ENCODE assay signal across 8 mouse cellular contexts in the genomic region with DNA sequence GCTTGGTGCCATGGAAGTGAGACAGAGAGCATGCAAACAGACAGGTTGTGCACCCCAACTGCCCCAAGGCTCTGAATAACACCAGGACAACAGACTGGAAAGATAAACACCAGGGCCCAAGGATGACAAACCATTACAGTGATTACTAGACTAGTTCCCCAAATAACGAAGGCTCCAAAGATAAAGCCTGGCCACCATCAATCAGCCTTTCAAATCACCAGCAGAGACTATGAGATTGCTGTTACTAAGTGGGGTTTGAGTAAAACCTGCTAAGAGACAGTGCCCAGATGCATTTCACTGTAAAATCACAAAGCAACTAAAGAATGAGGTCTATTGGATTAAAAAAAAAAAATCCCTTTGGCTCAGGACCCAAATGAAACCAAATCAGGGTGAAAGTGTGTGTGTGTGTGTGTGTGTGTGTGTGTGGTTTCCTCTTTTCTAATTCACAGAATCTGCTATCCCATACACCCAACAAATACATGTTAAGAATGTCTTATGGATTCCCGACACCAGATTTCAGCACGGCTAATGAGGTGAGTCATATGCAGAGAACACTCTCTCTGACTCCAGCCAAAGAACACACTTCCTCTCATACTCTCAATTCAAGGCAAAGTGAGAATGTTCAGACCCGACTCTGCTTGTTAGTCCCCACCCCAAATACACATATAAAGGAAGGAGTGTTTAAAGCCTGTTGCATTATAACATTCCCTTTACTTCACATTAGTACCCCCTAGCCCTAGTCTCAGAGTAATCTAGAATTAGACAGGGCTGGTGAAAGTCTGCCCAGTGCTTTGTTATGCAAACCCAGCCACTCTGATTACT. TPM values are rescaled to one million over a fixed set of nuclear protein-coding genes. Genes with fewer than 3 reads are reported as not detected.
DNase-seq lines count a peak whose midpoint lies in the region; ATAC-seq lines count a peak whose summit lies in the region.

No protein-coding gene starts in this region.

- ATAC-seq in cerebellum, adult (ENCODE audit: insufficient number of reproducible peaks, low FRiP score, low TSS enrichment), result no peak
- ATAC-seq in granulocyte monocyte progenitor cell, adult 5-6 weeks (replicated peaks; ENCODE audit: poor library complexity, severe bottlenecking), result peak; percentile 41

- peak; percentile 48 for DNase-seq in cerebellum, adult 9-10 months
- peak; percentile 53 for DNase-seq in CD4-positive helper T cell, adult 2 months (ENCODE audit: low read depth, low spot score)
- peak; percentile 64 for DNase-seq in lung, postnatal 36 days
- DNase-seq in left cerebral cortex, adult 11 months (ENCODE audit: low spot score), result no peak
- no peak for DNase-seq in urinary bladder, adult 18-20 months (ENCODE audit: low spot score in 2 of 2)
- no peak for DNase-seq in gastrocnemius, postnatal 4 days (ENCODE audit: low spot score in 2 of 2)

RNA-seq across cellular contexts. Expression of a gene that starts 4.4 kb away (rescaled TPM):
- total RNA-seq in granulocyte monocyte progenitor cell, adult 5-6 weeks (2014; fragmentation: Nextera tagmentation), result 82.1 and 82.6 TPM in 2 replicates
- total RNA-seq in granulocyte monocyte progenitor cell, adult 5-6 weeks (2017), result 118 and 122 TPM in 2 replicates
- total RNA-seq in gastrocnemius, postnatal 4 days (2021), result 100 to 1,000 TPM; 112 to 117 TPM

Comparison
In these comparisons a context has a peak if more than half of its experiments do, and no peak if none do; other contexts are left out.
1. DNase-seq: peak in cerebellum, adult 9-10 months (single experiment), CD4-positive helper T cell, adult 2 months (single experiment) and lung, postnatal 36 days (single experiment); none in left cerebral cortex, adult 11 months (single experiment), urinary bladder, adult 18-20 months (0 of 2) and gastrocnemius, postnatal 4 days (0 of 2).